Mouse (Mus musculus) C2C12 (cell line): Measurements from ENCODE around the gene Gtf2ird2. TPM values are rescaled to one million over a fixed set of nuclear protein-coding genes. Genes with fewer than 3 reads are reported as not detected.
A peak's percentile ranks its signal among the peaks of the same experiment; 100 is the strongest.

Experiments used
- H3K27me3 ChIP-seq: one replicate; pipeline ENCODE4 v1.6.1; 2011; ENCODE audit not compliant: control insufficient read depth, insufficient read depth, insufficient read length
- H3K36me3 ChIP-seq: one replicate; pipeline ENCODE4 v1.6.1; 2011; ENCODE audit not compliant: control insufficient read depth, insufficient read depth
- H3K4me3 ChIP-seq: one replicate; pipeline ENCODE4 v1.5.1; 2011; ENCODE audit warnings: mild to moderate bottlenecking, control low read depth; ENCODE audit not compliant: poor library complexity, insufficient read depth, severe bottlenecking
- H3K79me2 ChIP-seq: one replicate; pipeline ENCODE4 v1.6.1; 2011; ENCODE audit not compliant: control insufficient read depth, insufficient read depth
- H3K79me3 ChIP-seq: one replicate; pipeline ENCODE4 v1.6.1; 2011; ENCODE audit warnings: low read depth, control low read depth
- H3ac ChIP-seq: one replicate; pipeline ENCODE3; 2011; ENCODE audit warnings: low read depth; ENCODE audit not compliant: control insufficient read depth, insufficient read length
- CEBPB ChIP-seq: IDR thresholded peaks from one replicate; pipeline ENCODE4 v1.6.1; 2011; ENCODE audit warnings: low read depth, mild to moderate bottlenecking, control low read depth, moderate library complexity
- CTCF ChIP-seq: IDR thresholded peaks from one replicate; pipeline ENCODE4 v1.5.1; 2011; ENCODE audit not compliant: control insufficient read depth, insufficient read depth, insufficient read length
- FOSL1 ChIP-seq: IDR thresholded peaks from one replicate; pipeline ENCODE4 v1.8.0; 2011; ENCODE audit warnings: mild to moderate bottlenecking, low read length; ENCODE audit not compliant: poor library complexity, insufficient read depth, severe bottlenecking
- MAX ChIP-seq: IDR thresholded peaks from one replicate; pipeline ENCODE4 v1.6.1; 2011; ENCODE audit warnings: mild to moderate bottlenecking, control low read depth
- MYOD1 ChIP-seq: IDR thresholded peaks from one replicate; pipeline ENCODE4 v1.6.1; 2011; ENCODE audit warnings: low read depth; ENCODE audit not compliant: control insufficient read depth, insufficient read length
- MYOG ChIP-seq: IDR thresholded peaks from one replicate; pipeline ENCODE4 v1.6.1; 2011; ENCODE audit not compliant: control insufficient read depth, insufficient read length; ENCODE audit errors: extremely low read depth
- USF1 ChIP-seq: IDR thresholded peaks from one replicate; pipeline ENCODE4 v1.6.1; 2011; ENCODE audit warnings: low read depth, mild to moderate bottlenecking, control low read depth, moderate library complexity
- polyA plus RNA-seq: library from polyadenylated mRNA; unstranded; fragments of >200 nt; fragmentation: generic; extraction: Trizol; gene quantifications from one replicate; pipeline ENCODE4 v1.2.1, GENCODE M21; 2012; ENCODE audit warnings: missing spikeins

Gtf2ird2 gene
- polyA plus RNA-seq, 1 experiment, result 4.2 TPM

- peaks cover 16% of the 10 kb centered on the region for H3K79me2 ChIP-seq
- peaks cover 9% of the 10 kb centered on the region for H3K79me3 ChIP-seq
- no peak overlapping the region for H3K4me3 ChIP-seq
- no peak overlapping the region for H3ac ChIP-seq
- no peaks in the 10 kb centered on the region for H3K27me3 ChIP-seq
- TF ChIP-seq MYOD1 (no peak), USF1 (no peak), CEBPB (no peak)
- H3K36me3 ChIP-seq, result no peaks in the 10 kb centered on the region
These were observed 2.2 kb downstream of the Gtf2ird2 start for GRCm38 (mm10) chr5:134186059-134186458.

DNA sequence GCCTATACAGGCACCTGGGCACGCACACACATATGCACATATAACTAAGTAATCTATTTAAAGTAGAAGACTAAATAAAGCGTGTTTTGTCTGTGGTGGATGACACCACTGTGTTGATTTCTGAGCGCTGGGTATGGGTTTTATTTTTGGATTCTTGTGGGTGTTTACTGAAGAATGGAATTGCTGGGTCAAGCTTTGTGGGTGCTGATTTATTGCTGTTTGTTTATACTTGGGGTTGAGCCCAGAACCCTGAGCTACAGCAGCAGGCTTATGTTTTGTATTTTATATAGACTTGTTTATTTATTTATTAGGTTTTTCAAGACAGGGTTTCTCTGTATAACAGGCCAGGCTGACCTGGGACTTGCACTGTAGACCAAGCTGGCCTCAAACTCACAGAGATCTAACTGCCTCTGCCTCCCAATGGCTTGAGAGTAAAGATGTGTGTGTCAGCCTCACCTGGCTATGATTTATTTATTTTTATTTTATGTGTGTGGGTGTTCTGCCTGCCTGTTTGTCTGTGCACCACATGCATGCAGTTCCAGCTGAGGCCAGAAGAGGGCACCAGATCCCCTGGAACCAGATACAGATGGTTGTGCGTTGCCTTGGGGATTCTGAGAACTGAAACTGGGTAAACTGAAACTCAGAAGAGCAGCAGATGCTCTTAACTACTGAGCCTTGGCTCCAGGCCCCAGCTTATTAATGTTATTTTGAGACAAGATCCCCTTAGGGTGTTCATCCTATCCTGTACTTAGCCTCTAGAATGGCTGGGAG, 3.3 kb downstream of the Gtf2ird2 start:
- Histone ChIP-seq H3K79me2 (peaks cover 16% of the 10 kb centered on the region), H3K79me3 (peaks cover 9% of the 10 kb centered on the region), H3K36me3 (no peaks in the 10 kb centered on the region), H3ac (no peak overlapping the region), H3K4me3 (no peak overlapping the region), H3K27me3 (no peaks in the 10 kb centered on the region)
- TF ChIP-seq CTCF (peak; percentile 45), MYOG (no peak), MYOD1 (no peak), FOSL1 (no peak)

DNA sequence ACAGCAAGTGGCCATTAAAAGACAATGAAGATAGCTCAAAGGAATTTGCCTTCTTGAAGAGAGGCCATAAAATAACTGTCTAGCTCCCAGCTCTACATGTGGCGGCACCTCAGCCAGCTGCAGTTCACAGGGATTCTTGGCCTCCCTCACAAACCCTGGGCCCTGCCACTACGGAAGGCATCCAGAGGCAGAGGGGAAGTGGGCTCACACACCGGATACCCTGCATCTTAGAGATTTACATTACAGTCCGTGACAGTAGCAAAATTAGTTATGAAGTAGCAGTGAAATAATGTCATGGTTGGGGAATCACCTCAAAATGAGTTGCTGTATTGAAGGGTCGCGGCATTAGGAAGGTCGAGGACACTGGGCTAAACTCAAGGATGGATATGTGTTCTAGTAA, 4.8 kb downstream of the Gtf2ird2 start:
- Histone ChIP-seq H3K36me3 (no peaks in the 10 kb centered on the region), H3K79me2 (peaks cover 2% of the 10 kb centered on the region), H3K79me3 (peaks cover 4% of the 10 kb centered on the region), H3K4me3 (no peak overlapping the region), H3ac (no peak overlapping the region), H3K27me3 (no peaks in the 10 kb centered on the region)
- TF ChIP-seq MYOD1 (no peak), FOSL1 (no peak), USF1 (no peak), MYOG (no peak), CEBPB (no peak), CTCF (no peak), MAX (no peak)

DNA sequence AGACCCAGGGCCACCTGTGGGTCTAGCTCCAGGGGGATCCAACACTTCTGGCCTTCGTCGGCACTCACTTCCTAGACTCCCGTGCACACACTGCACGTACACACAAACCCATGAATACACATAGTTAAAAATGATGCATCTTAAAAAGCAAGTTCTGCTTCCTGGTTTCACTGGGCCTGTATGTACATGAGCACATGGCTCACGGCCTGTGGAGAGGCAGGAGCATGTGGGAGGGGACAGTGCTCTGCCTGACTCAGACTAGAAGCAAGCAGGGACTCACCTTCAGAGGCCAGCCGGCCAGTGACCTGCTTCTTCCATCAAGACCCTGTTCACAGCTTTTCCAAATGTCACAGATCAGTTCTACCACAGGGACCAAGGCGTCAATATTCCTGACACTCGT, 9.8 kb downstream of the Gtf2ird2 start:
- H3K79me3 ChIP-seq, result no peaks in the 10 kb centered on the region
- peaks cover 2% of the 10 kb centered on the region for H3K36me3 ChIP-seq
- no peak for TF ChIP-seq MYOG
- no peak for TF ChIP-seq CTCF
- TF ChIP-seq MYOD1, result no peak
- TF ChIP-seq FOSL1, result no peak
- TF ChIP-seq CEBPB, result no peak
- no peak overlapping the region for H3ac ChIP-seq
- H3K4me3 ChIP-seq, result no peak overlapping the region
- H3K27me3 ChIP-seq, result no peaks in the 10 kb centered on the region
- H3K79me2 ChIP-seq, result no peaks in the 10 kb centered on the region

DNA sequence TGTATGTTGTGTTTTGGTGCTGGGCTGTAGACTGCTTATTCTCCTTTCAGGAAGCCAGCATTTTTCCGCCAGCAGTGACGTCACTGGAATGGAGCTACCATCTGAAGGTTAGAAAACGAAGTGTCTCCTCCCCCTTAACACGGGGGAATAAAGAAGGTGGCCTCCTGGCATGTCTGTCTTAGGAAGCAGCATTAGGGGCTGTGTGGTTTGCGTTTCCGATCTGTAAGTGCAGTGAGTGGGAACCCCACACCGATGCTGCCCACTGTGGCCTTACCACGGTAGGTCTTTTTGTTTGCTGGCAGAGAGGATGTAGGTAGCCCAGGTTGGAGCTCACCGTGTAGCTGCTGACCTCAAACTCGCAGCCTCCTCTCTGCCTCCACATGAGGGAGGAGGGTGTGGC, 22.9 kb downstream of the Gtf2ird2 start:
- Histone ChIP-seq H3K4me3 (no peak overlapping the region), H3K27me3 (no peaks in the 10 kb centered on the region), H3ac (no peak overlapping the region), H3K79me3 (no peaks in the 10 kb centered on the region), H3K36me3 (no peaks in the 10 kb centered on the region), H3K79me2 (no peaks in the 10 kb centered on the region)
- TF ChIP-seq CEBPB, result no peak
- no peak for TF ChIP-seq USF1
- TF ChIP-seq MAX, result no peak
- no peak for TF ChIP-seq CTCF
- no peak for TF ChIP-seq MYOD1
- TF ChIP-seq MYOG, result no peak
- no peak for TF ChIP-seq FOSL1

DNA sequence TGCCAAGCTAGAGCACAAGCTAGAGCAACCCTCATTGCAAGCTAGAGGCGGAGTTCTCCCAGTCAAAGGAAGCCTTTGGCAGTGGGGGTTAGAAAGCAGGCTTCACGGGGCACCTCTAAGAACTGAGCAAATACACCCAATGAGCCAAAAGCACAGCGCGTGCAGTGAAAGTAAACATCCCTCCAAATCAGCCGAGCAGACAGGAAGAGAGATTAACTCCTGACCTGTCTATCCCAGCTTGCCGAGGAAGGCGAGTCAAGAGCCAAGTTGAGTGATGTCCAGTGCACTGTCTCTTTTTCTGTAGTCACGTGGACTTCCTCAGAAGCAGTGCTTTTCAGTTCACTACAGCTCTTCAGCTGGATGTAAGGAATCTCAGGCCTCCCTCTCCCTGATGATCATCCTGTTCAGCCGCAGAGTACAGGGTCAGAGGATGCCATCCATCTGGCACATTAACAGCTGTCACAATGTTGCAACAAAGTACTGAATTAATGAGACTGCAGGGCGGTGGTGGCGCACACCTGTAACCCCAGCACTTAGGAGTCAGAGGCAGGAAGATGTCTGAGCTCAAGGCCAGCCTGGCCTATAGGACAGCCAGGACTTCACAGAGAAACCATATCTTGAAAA, 26.2 kb downstream of the Gtf2ird2 start:
- Histone ChIP-seq H3K27me3 (no peaks in the 10 kb centered on the region), H3K79me2 (no peaks in the 10 kb centered on the region), H3K79me3 (no peaks in the 10 kb centered on the region), H3K36me3 (no peaks in the 10 kb centered on the region), H3K4me3 (no peak overlapping the region), H3ac (no peak overlapping the region)
- TF ChIP-seq FOSL1 (no peak), MAX (no peak), CTCF (no peak), CEBPB (no peak), MYOD1 (no peak), USF1 (no peak), MYOG (no peak)
